Mouse (Mus musculus): Measurements from ENCODE around the gene Trp53bp2. TPM values are rescaled to one million over a fixed set of nuclear protein-coding genes. Genes with fewer than 3 reads are reported as not detected.

Gene Trp53bp2
- total RNA-seq (2021), result 10 to 100 TPM; 22.5 to 26.6 TPM
- long read RNA-seq, full-length matches to known transcripts, result 6 of 13 reads
- long read RNA-seq, partial matches to known transcripts, result 4 of 13 reads
- long read RNA-seq, other reads (novel, unspliced or antisense), result 3 of 13 reads

DNA sequence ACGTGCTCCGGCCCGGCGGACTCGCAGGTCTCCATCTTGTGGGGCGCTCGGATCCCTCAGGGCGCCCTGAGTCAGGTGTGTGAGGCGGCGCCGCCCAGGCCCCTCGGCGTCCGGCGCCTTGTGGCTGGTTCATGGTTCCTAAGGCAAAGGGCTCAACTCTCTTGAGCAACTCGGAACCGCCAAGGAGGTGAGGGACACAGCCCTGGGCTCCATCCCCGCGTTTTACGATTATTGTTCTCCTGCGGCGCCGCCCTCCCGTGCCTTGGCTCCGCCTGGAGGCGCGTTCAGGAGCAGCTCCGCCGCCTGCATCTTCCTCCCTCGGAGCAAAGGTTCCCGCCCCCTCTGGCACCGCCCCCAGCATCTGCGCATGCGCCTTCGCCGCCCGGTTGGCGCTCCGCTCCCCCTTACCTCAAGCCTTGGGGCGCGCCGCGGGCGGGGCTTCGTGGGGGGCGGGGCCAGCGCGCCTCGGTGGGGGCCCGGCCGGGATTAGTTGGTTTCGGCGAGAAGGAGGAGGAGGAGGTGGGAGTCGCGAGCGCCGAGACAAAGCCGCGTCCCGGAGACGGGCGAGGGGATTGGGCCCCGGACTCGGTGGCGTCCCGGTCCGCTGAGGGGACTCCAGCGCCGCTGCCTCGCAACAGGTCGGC lies at the start of gene Trp53bp2:
Gene Trp53bp2, plus strand, starts transcription at position 489 of the 644 bp plus-strand sequence.
- DNase-seq (ENCODE audit: low spot score in 2 of 2), result peak; percentile 100

DNA sequence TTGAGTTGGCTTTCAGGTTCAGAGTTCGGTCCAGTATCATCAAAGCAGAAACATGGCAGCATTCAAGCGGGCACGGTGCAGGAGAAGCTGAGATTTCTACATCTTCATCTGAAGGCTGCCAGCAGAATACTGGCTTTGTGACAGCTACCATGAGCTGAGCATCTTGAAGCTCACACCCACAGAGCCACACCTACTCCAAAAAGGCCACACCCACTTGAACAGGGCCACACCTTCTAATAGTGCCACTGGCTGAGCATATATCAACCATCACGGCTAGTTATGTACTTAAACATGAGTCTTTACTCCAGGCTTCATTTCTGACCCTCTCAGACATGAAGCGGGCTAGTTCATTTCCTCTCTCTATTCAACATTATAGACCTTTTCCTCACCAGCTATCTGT lies 46.3 kb upstream of the Trp53bp2 start:
- DNase-seq (ENCODE audit: low spot score in 2 of 2), result no peak

DNA sequence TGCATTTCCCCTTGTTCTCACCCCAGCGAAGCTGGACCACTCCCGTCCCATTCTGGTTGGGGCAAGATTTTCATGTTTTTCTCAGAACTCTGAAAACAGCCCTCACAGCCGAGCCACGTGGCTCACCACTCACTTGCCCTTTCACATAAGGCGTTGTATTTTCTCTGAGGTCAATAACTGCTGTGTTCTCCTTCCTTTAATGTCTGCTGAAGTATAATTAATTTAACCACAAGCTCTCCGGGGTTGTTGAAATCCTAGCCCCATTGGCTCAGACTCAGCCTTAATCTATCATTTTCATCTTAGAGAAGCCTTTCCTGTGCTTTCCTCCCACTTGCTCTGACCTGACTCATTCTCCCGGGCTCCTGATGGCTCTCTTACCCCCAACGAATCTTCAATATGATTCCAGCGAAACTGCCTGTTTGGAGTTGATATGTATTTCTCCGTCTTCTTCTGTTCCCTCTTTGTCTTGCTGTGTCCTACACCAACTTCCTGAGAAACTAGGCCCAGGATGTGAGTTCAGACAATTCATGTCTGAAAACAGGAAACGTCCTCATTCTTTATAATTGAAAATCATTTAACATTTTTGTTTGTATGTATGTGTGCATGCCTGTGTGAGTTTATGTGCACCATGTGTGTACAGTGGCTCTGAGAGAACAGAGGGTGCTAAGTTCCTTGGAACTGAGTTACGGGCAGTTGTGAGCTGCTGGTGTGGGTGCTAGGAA lies 45.1 kb upstream of the Trp53bp2 start:
- no peak for DNase-seq (ENCODE audit: low spot score in 2 of 2)

DNA sequence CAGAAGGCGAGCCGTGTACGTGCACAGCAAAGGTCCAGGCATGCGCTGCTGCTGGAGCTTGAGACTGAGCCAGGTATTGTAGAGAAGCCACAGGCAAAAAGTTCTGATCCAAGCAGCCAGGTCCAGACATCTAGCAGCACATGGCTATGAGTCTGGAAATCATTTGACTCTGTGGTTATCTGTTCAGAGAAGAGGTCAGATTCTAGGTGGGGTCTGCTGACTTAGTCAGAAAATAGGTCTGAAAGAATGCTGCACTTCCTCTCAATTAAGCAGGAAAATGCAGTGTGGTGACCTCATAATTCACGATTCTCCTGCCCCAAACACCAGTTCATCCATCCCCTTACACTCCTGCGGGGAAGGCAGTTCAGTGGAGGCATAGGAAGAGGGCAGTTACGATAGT lies 40.7 kb upstream of the Trp53bp2 start:
- no peak for DNase-seq (ENCODE audit: low spot score in 2 of 2)

DNA sequence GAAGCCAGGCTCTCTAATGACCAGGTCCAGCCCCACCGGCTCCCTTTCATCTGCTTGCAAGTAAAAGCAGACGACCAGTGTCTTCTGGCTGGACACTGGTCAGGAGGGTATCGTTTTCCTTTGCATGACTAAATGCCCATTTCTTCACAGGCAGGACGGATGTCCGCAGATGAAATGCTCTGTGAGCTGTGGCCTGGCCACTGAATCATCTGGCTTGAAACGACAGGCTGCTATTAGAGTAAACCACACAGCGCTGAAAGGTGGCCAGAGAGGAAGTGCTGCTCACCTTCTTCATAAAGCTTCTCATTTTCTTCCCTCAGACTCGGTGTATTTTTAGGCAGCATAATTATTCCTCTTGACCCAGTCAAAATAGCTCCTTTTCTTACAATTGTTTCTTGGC lies 40.2 kb upstream of the Trp53bp2 start:
- DNase-seq (ENCODE audit: low spot score in 2 of 2), result no peak

DNA sequence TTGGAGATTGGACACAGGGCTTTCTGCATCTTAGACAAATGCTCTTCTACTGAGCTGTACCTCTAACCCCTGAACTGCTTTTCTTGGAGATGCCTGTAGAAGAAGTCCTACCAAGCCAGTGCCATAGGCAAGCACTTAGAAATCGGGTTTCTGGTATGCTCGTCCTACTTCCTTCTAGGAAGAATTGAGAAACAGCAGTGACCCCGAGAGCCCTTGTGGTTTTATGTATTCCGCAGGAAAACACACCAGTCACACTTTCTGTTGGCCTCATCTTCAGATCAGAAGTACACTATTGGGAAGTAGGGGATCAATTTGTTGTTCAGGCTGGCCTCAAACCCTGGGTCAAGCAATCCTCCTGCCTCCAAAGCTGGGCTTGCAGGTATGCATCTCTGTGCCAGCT lies 39.5 kb upstream of the Trp53bp2 start:
- no peak for DNase-seq (ENCODE audit: low spot score in 2 of 2)

DNA sequence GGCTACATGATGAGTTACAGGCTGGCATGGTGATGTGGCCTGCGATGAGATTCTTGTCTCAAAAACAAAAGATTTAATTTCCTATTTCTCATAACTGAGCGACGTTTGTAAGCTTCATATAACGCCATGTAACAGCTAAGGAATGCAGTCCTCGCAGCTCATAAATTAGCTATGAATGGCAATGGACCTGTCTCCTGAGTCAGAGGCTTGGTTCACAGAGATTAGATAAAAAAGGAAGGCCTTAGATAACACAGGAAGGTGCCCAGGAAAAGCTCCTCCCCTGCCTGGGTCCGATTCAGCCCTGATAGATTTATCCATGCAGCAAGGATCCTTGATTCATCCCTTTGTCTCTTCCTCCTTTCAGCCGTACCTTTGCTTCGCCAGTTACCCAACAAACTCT lies 37.1 kb upstream of the Trp53bp2 start:
- no peak for DNase-seq (ENCODE audit: low spot score in 2 of 2)

DNA sequence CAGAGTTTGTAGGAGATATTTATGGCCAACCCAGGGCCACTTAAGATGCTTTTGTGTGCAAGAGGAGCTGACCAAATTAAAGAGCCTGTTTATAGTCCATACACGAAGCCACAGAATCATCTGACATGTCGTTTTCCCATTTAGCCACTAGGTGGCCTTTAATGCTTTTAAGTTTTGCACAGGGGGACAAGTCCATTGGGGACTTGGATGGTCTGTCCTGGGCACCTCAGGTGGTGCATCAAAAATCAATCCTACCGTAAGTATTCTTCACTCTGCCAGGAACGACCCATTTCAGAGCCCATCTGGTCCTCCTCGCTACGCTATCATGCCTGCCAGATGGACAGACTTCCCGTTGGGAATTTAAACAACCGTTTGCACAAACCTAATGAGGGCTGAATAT lies 32.8 kb upstream of the Trp53bp2 start:
- DNase-seq (ENCODE audit: low spot score in 2 of 2), result peak; percentile 17 to 32

DNA sequence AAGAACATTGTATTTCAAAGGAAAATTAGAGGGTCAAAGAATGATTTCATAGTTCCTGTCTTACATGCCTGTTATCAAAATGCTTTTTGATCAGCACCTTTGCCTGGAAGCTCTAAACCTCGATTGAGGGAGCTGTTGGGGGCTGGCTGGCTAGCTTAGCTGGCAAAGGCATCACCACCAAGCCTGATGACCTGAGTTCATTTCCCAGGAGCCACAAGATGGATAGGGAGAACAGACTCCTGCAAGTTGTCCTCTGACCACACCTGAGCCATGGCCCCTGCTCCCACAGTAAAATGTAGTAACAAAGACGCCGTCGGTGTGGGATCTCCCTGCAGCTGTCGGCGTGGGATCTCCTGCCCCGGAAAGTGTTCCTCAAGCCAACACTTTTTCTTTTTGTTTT lies 32.1 kb upstream of the Trp53bp2 start:
- no peak for DNase-seq (ENCODE audit: low spot score in 2 of 2)

DNA sequence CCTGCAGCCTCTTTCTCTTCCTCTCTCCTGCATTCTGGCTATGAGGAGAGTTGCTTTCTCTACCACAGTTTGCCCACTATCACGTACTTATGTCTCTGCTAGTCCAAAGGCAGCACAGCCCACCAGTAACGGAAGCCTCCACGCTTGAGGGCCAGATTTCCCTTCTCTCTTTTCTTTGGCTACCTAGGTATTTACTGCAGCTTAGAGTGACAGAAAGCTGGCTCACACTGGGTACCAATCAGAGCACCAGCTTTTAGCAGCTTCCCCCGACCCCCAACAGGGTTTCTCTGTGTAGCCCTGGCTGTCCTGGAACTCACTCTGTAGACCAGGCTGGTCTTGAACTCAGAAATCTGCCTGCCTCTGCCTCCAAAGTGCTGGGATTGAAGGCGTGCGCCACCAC lies 31.5 kb upstream of the Trp53bp2 start:
- DNase-seq (ENCODE audit: low spot score in 2 of 2), result no peak

DNA sequence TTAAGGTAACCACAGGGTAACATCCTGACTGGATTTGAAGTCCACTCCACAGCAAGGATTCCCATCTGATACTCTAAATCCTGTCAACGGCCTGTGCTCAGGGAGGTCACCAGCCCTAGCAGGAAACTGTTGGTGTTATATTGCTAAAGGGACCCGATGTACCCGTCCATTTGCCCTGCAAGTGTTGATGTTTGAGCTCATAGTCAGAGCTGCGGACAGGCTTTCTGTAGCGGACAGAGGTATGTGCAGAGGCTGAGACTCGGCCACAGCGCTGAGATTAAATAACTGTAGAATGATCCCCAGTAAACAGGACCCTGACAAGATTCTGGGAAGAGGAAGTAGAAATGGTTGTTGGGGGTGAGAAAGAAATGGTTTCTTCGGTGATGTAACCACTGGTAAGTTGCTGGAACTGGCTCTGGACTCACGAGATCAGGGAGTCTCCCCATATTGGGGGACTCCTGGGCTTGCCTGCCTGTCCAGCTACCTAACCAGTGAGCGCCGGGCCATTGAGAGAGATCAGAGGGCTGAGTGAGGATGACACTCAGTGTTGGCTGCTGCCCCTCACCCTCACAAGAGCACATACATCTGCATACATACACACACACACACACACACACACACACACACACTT lies 30.7 kb upstream of the Trp53bp2 start:
- no peak for DNase-seq (ENCODE audit: low spot score in 2 of 2)

DNA sequence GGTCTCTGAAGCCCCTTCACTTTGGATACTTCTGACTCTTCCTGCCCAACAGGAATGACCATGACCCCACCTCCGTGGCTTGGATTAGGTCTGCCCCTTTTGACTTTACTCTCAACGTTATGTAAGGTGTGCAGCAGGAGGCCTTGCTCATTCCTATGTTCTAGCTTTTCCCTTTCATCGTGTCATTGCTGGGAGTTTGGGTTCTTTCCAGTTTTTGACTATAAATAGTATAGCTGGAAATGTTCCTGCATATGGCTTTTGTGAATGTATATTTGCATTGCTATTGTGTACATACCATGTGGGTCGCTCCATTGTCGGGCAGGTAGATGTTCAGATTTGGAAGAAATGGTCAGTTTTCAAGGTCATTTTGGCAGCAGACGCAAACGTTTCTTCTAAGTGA lies 30.1 kb upstream of the Trp53bp2 start:
- no peak for DNase-seq (ENCODE audit: low spot score in 2 of 2)

DNA sequence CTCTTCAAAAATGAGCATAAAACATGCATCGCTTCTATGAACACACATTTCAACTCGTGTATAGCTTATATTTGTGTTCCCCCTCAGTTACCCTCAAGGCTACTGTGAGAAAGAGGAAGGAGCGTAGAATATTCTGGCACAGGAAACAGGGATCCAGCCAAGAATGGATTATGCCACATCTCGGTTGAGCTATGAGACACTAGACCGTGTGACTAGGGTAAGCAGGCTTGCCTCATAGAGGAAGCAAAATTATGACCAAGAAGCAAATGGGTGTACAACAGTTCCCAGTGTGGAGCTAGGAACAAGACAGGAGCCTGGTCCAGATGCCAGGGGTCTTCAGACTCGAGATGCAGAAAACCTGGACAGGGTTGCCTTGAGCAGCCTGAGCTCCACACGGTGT lies 28.3 kb upstream of the Trp53bp2 start:
- no peak for DNase-seq (ENCODE audit: low spot score in 2 of 2)

DNA sequence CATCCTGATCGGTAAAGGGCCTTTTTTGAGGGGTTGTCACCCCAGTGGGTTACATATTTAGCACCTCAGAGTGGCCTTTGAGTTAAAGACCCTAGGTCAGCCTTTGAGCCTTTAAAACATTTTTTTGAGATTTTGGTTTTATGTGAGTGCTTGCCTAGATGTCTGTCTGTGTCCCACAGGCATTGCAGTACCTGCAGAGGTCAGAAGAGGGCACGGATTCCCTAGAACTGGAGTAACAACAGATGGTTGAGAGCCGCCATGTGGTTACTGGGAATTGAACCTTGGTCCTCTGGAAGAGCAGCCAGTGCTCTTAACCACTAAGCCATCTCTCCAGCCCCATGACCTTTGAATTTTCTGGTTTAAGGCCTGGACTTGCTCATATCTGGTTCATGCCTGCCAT lies 27.6 kb upstream of the Trp53bp2 start:
- DNase-seq (ENCODE audit: low spot score in 2 of 2), result no peak

DNA sequence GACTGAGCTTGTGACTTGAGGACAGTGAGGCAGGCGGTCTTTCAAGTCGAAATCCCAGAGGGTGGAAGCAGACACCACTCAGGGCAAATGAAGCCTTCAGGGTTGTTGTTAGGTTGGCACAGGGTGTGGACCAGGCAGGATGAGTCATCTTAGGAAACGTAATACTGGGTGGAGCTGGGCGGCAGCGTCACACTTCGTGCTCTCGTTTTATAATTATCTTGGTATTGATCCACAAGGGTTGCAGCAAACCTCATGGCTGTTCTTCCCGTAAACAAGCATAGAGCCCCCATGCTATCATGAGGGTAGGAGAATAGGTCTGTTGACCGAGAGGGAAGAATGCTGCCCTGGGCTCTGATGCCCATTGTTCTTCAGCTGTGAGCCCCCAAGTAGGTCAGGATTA lies 25.9 kb upstream of the Trp53bp2 start:
- DNase-seq (ENCODE audit: low spot score in 2 of 2), result no peak

DNA sequence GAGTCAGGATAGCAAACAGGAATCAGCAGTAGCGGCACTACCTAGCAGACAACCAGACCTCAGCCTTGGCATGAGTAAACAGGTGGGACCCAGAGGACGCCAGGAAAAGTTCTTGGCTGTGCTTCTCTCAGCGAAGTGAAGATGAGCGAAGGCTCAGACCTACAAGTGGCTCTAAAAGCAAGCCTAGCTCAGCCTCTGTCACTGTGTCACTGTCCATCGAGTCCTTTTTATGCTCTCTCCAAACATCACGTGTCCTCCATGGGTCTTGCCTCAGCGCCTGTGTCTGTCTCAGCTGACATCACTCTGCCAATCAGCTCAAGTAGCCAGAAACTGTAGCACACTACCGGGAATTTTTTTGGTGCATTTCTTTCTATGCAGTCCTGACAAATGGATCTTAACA lies 22.5 kb upstream of the Trp53bp2 start:
- DNase-seq (ENCODE audit: low spot score in 2 of 2), result no peak

DNA sequence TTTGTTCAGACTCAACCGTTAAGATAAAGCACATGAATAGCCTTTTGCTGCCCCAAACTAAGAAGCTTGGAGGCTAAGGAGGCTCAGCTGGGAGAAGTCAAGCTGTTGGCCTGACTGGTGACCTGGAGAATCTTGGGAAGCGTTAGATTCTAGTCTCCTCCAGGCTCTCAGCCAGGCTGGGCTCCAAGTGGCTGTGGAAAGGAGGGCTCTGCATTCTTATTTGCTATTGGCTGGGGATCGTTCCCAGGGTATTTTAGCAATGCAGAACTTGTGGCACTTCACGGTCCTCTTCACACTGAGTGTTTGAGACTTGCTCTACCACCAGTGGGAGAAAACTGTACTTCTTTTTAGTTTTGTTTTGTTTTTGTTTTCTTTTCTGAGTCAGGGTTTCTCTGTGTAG lies 20.2 kb upstream of the Trp53bp2 start:
- DNase-seq (ENCODE audit: low spot score in 2 of 2), result no peak

DNA sequence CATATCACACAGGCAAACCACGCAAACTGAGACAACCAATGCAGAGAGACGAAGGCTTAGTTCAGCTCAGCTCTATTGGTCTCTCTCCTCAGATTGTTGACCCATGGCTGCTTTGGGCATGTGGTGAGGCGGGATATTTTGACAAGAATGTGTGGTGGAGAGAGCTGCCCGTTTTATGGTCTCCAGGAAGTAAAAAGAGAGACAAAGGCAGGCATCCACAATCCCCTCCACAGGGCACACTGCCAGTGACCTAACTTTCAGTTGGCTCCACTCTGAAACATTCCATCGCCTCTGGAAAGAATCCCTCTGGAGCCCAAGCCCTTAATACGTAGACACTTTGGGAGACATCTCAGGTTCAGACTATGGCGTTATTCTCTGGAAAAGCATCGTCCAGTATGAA lies 10.8 kb upstream of the Trp53bp2 start:
- peak in 1 of 2 experiments; percentile 41 for DNase-seq (ENCODE audit: low spot score in 2 of 2)

DNA sequence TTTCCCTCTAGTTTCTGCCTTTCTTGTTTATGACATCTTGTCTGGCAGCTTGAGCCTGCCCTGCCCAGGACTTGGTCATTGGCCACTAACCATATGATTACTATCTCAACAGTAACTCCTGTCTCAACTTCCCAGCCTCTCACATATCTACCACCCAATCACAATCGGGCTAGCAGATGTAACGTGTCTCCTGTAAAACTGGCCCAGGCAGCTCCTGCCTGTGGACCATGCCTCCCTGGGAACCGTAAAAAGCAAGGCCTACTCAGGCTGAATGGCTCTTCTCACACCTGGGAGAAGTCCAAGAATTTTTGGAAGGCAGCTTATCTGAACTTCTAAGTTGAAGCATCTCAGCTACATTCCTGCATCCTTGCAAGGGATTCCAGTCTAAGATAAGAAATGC lies 10.2 kb upstream of the Trp53bp2 start:
- no peak for DNase-seq (ENCODE audit: low spot score in 2 of 2)

DNA sequence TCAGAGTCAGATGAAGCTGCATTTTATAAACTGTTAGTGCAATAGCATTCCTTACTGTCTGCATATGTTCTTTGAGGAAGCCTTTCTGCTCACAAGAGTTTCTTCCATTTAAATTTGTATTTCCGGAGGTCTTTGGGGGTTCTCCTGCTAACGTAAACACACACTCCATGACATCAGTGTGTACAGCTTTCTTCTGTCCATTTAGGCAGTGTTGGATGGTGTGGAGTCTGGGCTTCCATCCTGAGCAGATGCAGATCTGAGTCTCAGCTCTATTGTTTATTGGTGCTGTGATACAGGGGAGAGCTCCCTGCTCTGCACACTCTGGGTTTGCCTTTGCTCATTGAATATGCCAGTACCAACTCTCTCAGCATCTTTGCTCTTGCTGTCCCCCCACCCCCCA lies 9.8 kb upstream of the Trp53bp2 start:
- DNase-seq (ENCODE audit: low spot score in 2 of 2), result no peak

DNA sequence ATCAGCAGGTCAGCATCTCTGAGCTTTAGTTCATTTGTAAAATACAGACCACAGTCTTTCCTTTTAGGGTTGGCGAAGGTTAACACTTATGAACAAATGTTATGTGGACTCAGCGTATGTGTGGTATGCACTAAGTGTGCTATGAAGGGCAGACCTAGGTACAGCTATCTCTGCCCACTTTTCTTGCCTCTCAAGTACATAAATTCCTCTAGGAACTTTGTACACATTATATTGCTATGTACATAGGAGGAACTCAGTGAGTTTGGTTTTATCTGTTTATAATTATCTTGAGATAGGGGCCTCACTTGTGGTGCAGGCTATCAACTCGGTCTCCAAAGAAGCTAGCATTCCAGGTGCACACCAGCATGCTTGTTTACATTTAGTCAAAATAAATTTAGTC lies 9.1 kb upstream of the Trp53bp2 start:
- DNase-seq (ENCODE audit: low spot score in 2 of 2), result no peak

DNA sequence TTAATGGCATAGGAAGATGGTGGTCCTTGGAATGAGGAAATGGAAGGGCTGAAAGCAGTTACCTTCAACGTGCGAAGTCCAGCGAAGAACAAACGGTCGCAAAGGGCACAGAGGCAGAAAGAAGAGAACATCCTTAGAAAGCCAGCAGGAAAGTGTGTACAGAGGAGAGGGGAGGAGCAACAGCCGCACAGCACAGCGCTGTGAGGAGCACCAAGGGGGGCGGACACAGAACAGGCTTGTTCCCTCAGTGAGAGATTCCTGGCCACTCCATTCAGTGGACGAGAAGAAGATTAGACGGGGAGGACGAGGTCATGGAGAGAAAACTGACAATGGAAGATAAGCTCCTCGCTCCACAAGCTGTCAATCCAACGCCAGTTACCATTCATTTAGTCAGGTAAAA lies 5.9 kb upstream of the Trp53bp2 start:
- DNase-seq (ENCODE audit: low spot score in 2 of 2), result no peak

DNA sequence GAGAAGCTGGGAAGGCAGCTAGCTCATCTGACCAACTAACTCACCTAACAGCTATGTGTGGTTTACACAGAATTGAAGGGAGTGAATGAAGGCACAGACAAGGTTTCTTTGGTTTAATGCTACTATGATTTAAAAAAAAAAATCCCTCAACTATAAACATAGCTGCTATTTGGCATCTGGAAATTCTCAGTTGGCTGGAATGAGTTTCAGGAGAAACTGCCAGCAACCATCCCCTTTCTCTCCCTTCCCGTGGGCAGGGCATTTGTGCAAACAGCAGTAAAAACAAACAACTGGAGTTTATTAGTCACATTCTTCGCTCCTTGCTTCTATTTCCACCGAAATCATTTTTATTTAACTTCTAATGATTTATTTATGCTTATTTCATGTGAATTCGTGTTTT lies 2.4 kb upstream of the Trp53bp2 start:
- no peak for DNase-seq (ENCODE audit: low spot score in 2 of 2)

Data from layer of hippocampus, postnatal 10 days (tissue).